Mouse (Mus musculus): ENCODE measurements around the gene Lig1. TPM values are rescaled to one million over a fixed set of nuclear protein-coding genes. Genes with fewer than 3 reads are reported as not detected.

Lig1 gene
- polyA plus RNA-seq, 1 experiment from 2014 or later = 83.4 TPM

- no peak for ATAC-seq (ENCODE audit: insufficient number of reproducible peaks, low FRiP score, low TSS enrichment, low read depth)
- Histone ChIP-seq H3K9me3 (no peaks in the 10 kb centered on the region), H3K4me1 (no peaks in the 10 kb centered on the region), H3K4me2 (no peak overlapping the region), H3K27me3 (no peaks in the 10 kb centered on the region), H3K4me3 (no peak overlapping the region), H3K27ac (no peak overlapping the region), H3K36me3 (peaks cover 72% of the 10 kb centered on the region), H3K9ac (no peak overlapping the region)
- WGBS = 96% methylated on average over 1 of the region's 1 CpGs
Observed at GRCm38 (mm10) chr7:13290041-13290675, 13.1 kb downstream of the Lig1 start.

DNA sequence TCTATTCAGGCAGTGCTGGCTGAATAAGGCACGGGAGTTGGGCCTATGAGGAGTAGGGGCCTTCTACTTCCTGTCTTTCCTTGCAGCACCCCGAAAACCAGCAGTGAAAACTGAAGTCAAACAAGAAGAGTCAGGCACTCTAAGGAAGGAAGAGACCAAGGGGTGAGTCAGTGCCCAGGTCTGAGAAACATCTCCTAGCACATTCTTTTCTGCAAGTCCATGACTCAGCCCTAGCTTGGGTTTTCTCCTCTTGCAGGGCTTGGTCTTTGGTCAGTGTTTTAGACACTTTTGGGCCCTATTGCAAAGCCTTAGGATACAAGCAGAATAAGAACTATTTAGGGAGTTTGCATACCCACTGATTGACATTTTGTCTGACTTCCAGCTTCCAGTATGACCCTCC, 14.3 kb downstream of the Lig1 start:
- H3K4me2 ChIP-seq = no peak overlapping the region

GRCm38 (mm10) chr7:13293878-13294855, 17.1 kb downstream of the Lig1 start:
- no peaks in the 10 kb centered on the region for H3K27me3 ChIP-seq
- H3K4me1 ChIP-seq = no peaks in the 10 kb centered on the region
- no peaks in the 10 kb centered on the region for H3K9me3 ChIP-seq
- H3K4me2 ChIP-seq = no peak overlapping the region
- peaks cover 86% of the 10 kb centered on the region for H3K36me3 ChIP-seq
- 79% methylated on average over 11 of the region's 11 CpGs for WGBS
- H3K9ac ChIP-seq = no peak overlapping the region
- no peak overlapping the region for H3K4me3 ChIP-seq
- no peak overlapping the region for H3K27ac ChIP-seq
- no peak for ATAC-seq (ENCODE audit: insufficient number of reproducible peaks, low FRiP score, low TSS enrichment, low read depth)

More for the DNA sequence above, 14.3 kb downstream of the Lig1 start:
- Histone ChIP-seq H3K27ac (no peak overlapping the region), H3K4me1 (no peaks in the 10 kb centered on the region), H3K36me3 (peaks cover 74% of the 10 kb centered on the region), H3K4me3 (no peak overlapping the region), H3K9ac (no peak overlapping the region), H3K9me3 (no peaks in the 10 kb centered on the region), H3K27me3 (no peaks in the 10 kb centered on the region)
- WGBS = 91% methylated on average over 2 of the region's 2 CpGs
- no peak for ATAC-seq (ENCODE audit: insufficient number of reproducible peaks, low FRiP score, low TSS enrichment, low read depth)

DNA sequence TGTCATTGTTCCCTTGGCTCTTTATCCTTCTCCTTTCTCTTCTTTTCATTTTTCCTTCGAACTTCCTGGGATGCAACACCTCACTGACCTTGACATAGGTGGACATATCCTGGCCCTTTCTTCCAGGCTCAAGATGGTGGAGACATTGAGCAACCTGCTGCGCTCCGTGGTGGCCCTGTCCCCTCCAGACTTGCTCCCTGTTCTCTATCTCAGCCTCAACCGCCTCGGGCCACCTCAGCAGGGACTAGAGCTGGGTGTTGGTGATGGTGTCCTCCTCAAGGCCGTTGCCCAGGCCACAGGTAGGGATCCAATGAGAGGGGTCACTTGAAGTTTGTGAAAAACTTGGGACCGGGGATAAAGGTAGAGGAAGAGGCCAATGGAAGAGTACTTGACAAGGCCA, 18.2 kb downstream of the Lig1 start:
- no peaks in the 10 kb centered on the region for H3K27me3 ChIP-seq
- H3K4me3 ChIP-seq = no peak overlapping the region
- no peaks in the 10 kb centered on the region for H3K9me3 ChIP-seq
- no peak for ATAC-seq (ENCODE audit: insufficient number of reproducible peaks, low FRiP score, low TSS enrichment, low read depth)
- H3K9ac ChIP-seq = no peak overlapping the region
- no peak overlapping the region for H3K4me2 ChIP-seq
- H3K4me1 ChIP-seq = no peaks in the 10 kb centered on the region
- H3K27ac ChIP-seq = no peak overlapping the region
- H3K36me3 ChIP-seq = peaks cover 88% of the 10 kb centered on the region
- 90% methylated on average over 7 of the region's 7 CpGs for WGBS

DNA sequence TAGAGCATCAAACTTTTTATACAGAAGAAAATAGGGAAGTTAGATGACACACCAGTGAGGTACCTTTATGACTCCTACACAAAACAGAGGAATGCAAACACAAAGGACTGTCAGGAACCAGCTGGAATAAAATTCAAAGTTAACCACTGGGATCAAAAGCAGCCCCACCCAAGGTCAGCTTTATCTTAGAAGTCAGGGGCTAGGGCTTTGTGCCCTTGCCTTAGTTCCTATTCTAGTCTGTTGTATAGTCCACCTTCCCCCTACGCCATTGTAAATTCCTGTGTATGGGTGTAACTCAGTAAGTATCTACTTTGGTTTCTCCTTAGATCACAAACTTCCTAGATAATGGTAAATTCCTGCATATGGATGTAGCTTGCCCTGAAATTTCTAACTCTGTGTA, 20.6 kb downstream of the Lig1 start:
- H3K9ac ChIP-seq = no peak overlapping the region
- no peak overlapping the region for H3K4me3 ChIP-seq
- ATAC-seq (ENCODE audit: insufficient number of reproducible peaks, low FRiP score, low TSS enrichment, low read depth) = no peak
- H3K4me2 ChIP-seq = no peak overlapping the region
- 92% methylated on average over 1 of the region's 1 CpGs for whole genome bisulfite sequencing
- H3K36me3 ChIP-seq = peaks cover 90% of the 10 kb centered on the region
- no peaks in the 10 kb centered on the region for H3K9me3 ChIP-seq
- H3K27me3 ChIP-seq = no peaks in the 10 kb centered on the region
- H3K4me1 ChIP-seq = no peaks in the 10 kb centered on the region
- no peak overlapping the region for H3K27ac ChIP-seq

DNA sequence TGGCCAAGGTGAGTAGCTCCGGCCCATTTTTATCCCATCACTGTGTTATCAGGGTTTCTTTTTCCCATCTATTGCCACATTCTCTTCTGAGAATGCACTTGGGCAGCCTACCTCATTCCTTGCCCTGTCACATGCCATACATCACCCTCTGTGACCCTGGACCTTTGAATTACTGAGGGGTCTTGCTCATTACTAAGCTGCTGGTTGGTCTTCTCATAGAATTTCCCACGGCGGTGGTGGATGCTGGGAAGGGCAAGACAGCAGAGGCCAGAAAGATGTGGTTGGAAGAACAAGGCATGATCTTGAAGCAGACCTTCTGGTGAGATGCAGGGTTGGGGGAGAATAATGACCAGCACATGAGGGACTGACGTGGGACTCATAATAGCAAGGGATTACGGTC, 21.7 kb downstream of the Lig1 start:
- Histone ChIP-seq H3K4me3 (no peak overlapping the region), H3K36me3 (peaks cover 92% of the 10 kb centered on the region), H3K9me3 (no peaks in the 10 kb centered on the region), H3K9ac (no peak overlapping the region), H3K27me3 (no peaks in the 10 kb centered on the region), H3K27ac (no peak overlapping the region), H3K4me1 (no peaks in the 10 kb centered on the region), H3K4me2 (no peak overlapping the region)
- 89% methylated on average over 5 of the region's 5 CpGs for WGBS
- ATAC-seq (ENCODE audit: insufficient number of reproducible peaks, low FRiP score, low TSS enrichment, low read depth) = no peak

DNA sequence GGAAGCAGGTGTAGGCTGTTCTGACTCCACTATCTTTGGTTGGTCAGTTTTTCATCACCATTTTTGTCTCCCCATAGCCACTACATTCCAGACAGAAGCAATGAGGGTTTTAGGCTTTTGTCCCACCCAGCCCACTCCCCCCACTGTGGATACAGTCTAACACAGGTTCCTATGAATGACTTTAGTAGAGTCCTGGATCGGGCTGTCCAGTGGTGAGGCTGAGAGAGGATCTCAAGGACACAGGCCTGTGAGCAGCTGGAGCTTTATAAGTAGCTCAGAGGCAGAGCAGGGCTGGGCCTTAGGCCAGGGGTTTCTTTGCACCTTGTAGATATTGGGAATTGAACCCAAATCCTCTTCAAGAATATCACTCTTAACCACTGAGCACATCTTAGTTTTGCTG, 24.6 kb downstream of the Lig1 start:
- H3K36me3 ChIP-seq = peaks cover 86% of the 10 kb centered on the region
- H3K9me3 ChIP-seq = no peaks in the 10 kb centered on the region
- no peak overlapping the region for H3K27ac ChIP-seq
- 96% methylated on average over 1 of the region's 1 CpGs for WGBS
- H3K4me3 ChIP-seq = no peak overlapping the region
- H3K4me1 ChIP-seq = no peaks in the 10 kb centered on the region
- no peak for ATAC-seq (ENCODE audit: insufficient number of reproducible peaks, low FRiP score, low TSS enrichment, low read depth)
- H3K4me2 ChIP-seq = no peak overlapping the region
- no peak overlapping the region for H3K9ac ChIP-seq
- no peaks in the 10 kb centered on the region for H3K27me3 ChIP-seq

GRCm38 (mm10) chr7:13302780-13303179, 25.7 kb downstream of the Lig1 start:
- Histone ChIP-seq H3K4me3 (no peak overlapping the region), H3K9ac (no peak overlapping the region), H3K4me2 (no peak overlapping the region), H3K36me3 (peaks cover 84% of the 10 kb centered on the region), H3K27ac (no peak overlapping the region), H3K9me3 (no peaks in the 10 kb centered on the region), H3K27me3 (no peaks in the 10 kb centered on the region), H3K4me1 (no peaks in the 10 kb centered on the region)
- 90% methylated on average over 2 of the region's 2 CpGs for WGBS
- ATAC-seq (ENCODE audit: insufficient number of reproducible peaks, low FRiP score, low TSS enrichment, low read depth) = no peak

GRCm38 (mm10) chr7:13303372-13303771, 26.3 kb downstream of the Lig1 start:
- Histone ChIP-seq H3K27me3 (no peaks in the 10 kb centered on the region), H3K9me3 (no peaks in the 10 kb centered on the region), H3K27ac (no peak overlapping the region), H3K4me1 (no peaks in the 10 kb centered on the region), H3K4me2 (no peak overlapping the region), H3K36me3 (peaks cover 87% of the 10 kb centered on the region), H3K9ac (no peak overlapping the region), H3K4me3 (no peak overlapping the region)
- no peak for ATAC-seq (ENCODE audit: insufficient number of reproducible peaks, low FRiP score, low TSS enrichment, low read depth)

GRCm38 (mm10) chr7:13309407-13309806, 32.3 kb downstream of the Lig1 start:
- Histone ChIP-seq H3K27ac (no peak overlapping the region), H3K9me3 (no peaks in the 10 kb centered on the region; the same call in 1 of the 2 replicates), H3K27me3 (no peaks in the 10 kb centered on the region), H3K9ac (no peak overlapping the region), H3K4me2 (no peak overlapping the region), H3K36me3 (peaks cover 77% of the 10 kb centered on the region), H3K4me3 (no peak overlapping the region), H3K4me1 (no peaks in the 10 kb centered on the region)
- WGBS = 90% methylated on average over 2 of the region's 2 CpGs
- no peak for ATAC-seq (ENCODE audit: insufficient number of reproducible peaks, low FRiP score, low TSS enrichment, low read depth)

GRCm38 (mm10) chr7:13310493-13311199, 33.6 kb downstream of the Lig1 start:
- Histone ChIP-seq H3K4me2 (no peak overlapping the region), H3K36me3 (peaks cover 71% of the 10 kb centered on the region)
- 91% methylated on average over 6 of the region's 6 CpGs for WGBS

DNA sequence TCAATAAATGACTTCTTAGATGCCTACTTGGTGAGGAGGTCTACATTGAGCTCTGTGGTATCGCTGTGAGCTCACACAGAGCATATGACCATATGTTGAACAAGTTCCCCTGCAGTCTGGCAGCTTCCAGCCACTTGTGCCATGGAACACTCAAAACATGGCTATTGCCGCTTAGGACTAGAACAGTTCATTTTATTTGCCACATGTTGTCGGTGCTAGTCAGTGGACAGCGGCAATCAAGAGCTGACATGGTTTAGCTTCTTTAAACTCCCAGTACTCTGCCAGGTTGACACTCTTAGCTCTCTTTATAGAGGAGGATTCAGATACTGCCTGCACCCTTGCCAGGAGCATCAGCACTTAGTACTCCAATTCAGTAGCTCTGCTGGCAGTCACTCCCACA, 34.3 kb downstream of the Lig1 start:
- 98% methylated on average over 4 of the region's 4 CpGs for WGBS
- H3K36me3 ChIP-seq = peaks cover 63% of the 10 kb centered on the region
- no peak overlapping the region for H3K4me3 ChIP-seq
- H3K9ac ChIP-seq = no peak overlapping the region
- no peak overlapping the region for H3K4me2 ChIP-seq
- no peak for ATAC-seq (ENCODE audit: insufficient number of reproducible peaks, low FRiP score, low TSS enrichment, low read depth)
- no peaks in the 10 kb centered on the region; the same call in 1 of the 2 replicates for H3K9me3 ChIP-seq
- H3K27me3 ChIP-seq = no peaks in the 10 kb centered on the region
- H3K27ac ChIP-seq = no peak overlapping the region
- H3K4me1 ChIP-seq = no peaks in the 10 kb centered on the region

More at GRCm38 (mm10) chr7:13310493-13311199, 33.6 kb downstream of the Lig1 start:
- H3K9me3 ChIP-seq = no peaks in the 10 kb centered on the region; the same call in 1 of the 2 replicates
- H3K4me1 ChIP-seq = no peaks in the 10 kb centered on the region
- H3K4me3 ChIP-seq = no peak overlapping the region
- H3K27me3 ChIP-seq = no peaks in the 10 kb centered on the region
- no peak overlapping the region for H3K9ac ChIP-seq
- no peak overlapping the region for H3K27ac ChIP-seq
- ATAC-seq (ENCODE audit: insufficient number of reproducible peaks, low FRiP score, low TSS enrichment, low read depth) = no peak
